Mouse (Mus musculus) Patski (cell line): ENCODE data around the gene C3ar1. TPM values are rescaled to one million over a fixed set of nuclear protein-coding genes. Genes with fewer than 3 reads are reported as not detected.

ENCODE experiments used
- ATAC-seq: fragments of 100-300 bp; one replicate; pipeline ENCODE4 v1.8.0; 2021
- CTCF ChIA-PET: fragments of 350-600 bp; sonication (Branson Sonifier 250); formaldehyde crosslinking; loops from one replicate; lab custom pipeline; 2022; ENCODE audit warnings: inconsistent platforms; lab: Charles Lee
- POLR2A ChIA-PET: fragments of 350-600 bp; sonication (Branson Sonifier 250); formaldehyde crosslinking; loops from one replicate; lab custom pipeline; 2022; ENCODE audit warnings: antibody characterized with exemption, inconsistent platforms; lab: Charles Lee
- DNase-seq: peaks from one replicate; pipeline ENCODE4 v3.0.0-alpha.2; 2011; ENCODE audit warnings: low read depth, low spot score
- H3K27me3 ChIP-seq: fragments of 371-371 bp; one replicate; pipeline ENCODE4 v1.5.1; 2021
- CTCF ChIP-seq: fragments of 100-300 bp; IDR thresholded peaks from one replicate; pipeline ENCODE4 v1.5.1; 2021
- in situ Hi-C: fragments of 300-500 bp; cut with MboI; formaldehyde crosslinking; loops from 3 replicates; pipeline ENCODE4 v1.11.1; 2018; ENCODE audit warnings: low pct_unique_long_range_greater_than_20kb, mixed read lengths
- polyA plus RNA-seq: library from polyadenylated mRNA; unstranded; gene quantifications from one replicate; pipeline ENCODE4 v1.2.3, GENCODE M21; 2021

C3ar1 gene
- polyA plus RNA-seq, 1 experiment from 2014 or later: not detected

DNA sequence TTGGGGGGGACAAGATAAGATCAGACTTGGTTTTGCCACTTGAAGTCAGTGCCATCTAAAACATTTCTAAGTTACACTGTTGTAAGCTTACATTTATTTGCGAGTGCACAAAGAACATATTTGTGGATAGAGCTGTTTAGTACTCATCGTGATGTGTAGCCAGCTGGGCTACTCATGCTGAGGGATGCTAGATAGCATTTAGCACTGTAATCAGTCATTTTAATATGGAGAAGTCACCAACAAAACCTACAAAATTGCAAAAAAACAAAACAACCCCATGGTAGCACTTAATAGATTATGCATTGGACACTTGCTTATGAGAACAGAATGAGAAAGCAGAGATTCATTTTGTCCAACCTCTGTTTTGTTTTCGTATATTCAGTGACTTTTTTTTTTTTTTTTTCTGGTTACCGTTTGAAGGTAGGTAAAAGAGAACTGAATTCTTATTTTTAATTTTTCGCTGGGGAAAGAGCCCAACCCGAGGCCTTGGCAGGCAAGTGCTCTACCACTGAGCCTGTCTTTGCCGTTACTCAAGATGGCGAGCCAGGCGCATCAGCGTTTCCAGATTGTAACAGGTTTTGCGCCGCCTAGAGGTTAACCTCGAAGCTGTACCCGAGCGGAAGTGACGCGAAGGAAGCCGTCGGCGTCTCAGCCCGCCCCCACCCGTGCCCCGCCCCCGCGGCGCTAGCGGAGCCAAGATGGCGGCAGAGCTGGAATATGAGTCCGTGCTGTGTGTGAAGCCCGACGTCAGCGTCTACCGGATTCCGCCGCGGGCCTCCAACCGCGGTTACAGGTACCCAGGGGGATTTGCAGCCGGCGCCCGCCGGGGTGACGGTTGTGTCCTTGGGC lies 18.1 kb upstream of the C3ar1 start, which contains the start of gene Necap1:
Necap1 (plus strand) TSS at position 604 of the 849 bp plus-strand sequence.
- ChIA-PET CTCF (interaction anchor here (0.8 to 1.1 kb wide), 5 partner anchors 10 to 46 kb away, joined by 3 to 4 read pairs (median 3); no protein-coding TSS in a partner anchor), POLR2A (interaction anchor here (0.7 kb wide), 1 partner anchor 1885 kb away, joined by 3 read pairs; no protein-coding TSS in a partner anchor)
- ATAC-seq (peak; percentile 63), DNase-seq (peak; percentile 77)
- no peaks in the 10 kb centered on the region for H3K27me3 ChIP-seq
- in situ Hi-C loops: loop anchor here (5.0 kb wide), 1 partner anchor 52 kb away; no protein-coding TSS in a partner anchor
- peak; percentile 95 for TF ChIP-seq CTCF

DNA sequence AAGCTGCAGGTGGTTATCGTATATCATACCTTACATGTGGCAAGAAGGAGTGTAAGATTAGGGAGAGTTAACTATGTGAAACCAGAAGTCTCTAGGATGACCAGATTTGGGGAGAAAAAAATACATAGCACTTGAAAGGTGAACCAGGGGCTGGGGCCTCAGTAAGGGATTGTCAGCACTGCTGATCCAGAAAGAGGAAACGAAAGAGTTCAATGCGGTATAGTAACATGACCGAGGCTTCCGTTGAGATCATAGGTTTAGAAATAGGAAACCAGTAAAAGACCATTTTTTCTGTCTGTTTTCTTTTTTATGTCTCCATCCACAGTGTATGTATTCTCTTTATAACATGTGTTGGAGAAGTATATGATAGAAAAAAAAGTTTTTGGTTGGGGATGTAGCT lies 16.8 kb upstream of the C3ar1 start:
- no peak for TF ChIP-seq CTCF
- no peak for ATAC-seq
- CTCF ChIA-PET: no interaction called here
- H3K27me3 ChIP-seq: no peaks in the 10 kb centered on the region
- DNase-seq: no peak
- in situ Hi-C loops: loop anchor here (5.0 kb wide), 1 partner anchor 50 kb away; no protein-coding TSS in a partner anchor
- POLR2A ChIA-PET: no interaction called here

DNA sequence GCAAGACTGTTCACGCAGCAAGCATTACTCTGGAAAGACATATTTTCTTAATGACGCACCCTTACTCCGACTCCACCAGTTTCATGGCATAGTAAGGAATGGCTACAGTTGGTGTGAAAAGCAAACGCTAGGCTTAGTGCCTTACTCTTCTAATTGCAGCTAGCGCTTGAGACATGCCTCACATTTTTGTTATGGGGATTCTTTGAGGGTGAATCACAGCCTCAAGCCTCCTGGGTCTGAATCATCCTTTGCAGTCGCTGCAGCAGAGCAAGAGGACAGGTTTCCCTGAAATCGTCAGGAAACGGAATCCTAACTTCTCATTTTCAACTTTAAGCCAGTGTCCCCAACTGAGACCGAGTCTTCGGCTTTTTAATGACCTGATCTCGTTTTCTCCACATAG lies 13.9 kb upstream of the C3ar1 start:
- CTCF ChIA-PET: interaction anchor here (1.2 to 3.4 kb wide), 4 partner anchors 36 to 200 kb away, joined by 4 to 20 read pairs (median 6); no protein-coding TSS in a partner anchor
- POLR2A ChIA-PET: no interaction called here
- in situ Hi-C loops: loop anchor here (5.0 kb wide), 1 partner anchor 48 kb away; no protein-coding TSS in a partner anchor
- TF ChIP-seq CTCF: peak; percentile 7
- DNase-seq: peak; percentile 83
- H3K27me3 ChIP-seq: no peaks in the 10 kb centered on the region
- peak; percentile 98 for ATAC-seq

DNA sequence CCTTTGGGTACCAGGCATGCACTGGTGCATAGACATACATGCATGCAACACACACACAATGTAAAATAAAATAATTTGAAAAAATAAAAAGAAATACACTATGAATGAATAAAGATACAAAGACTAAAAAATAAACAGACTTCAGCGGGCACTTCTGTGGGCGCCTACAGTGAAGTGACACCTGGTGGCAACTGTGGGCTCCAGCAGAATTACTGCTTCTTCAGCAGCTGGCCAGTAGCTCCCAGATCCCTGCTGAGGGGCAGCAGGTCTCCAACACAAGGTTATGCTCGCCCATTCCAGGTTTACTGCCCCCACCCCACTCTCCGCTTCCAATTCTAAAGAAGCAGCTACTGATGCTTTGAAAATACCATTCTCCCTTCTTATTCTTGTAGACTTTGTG lies 12.0 kb upstream of the C3ar1 start:
- ChIA-PET CTCF (interaction anchor here (3.4 kb wide), 1 partner anchor 34 kb away, joined by 20 read pairs; no protein-coding TSS in a partner anchor), POLR2A (no interaction called here)
- TF ChIP-seq CTCF: peak; percentile 63
- ATAC-seq (no peak), DNase-seq (no peak)
- H3K27me3 ChIP-seq: no peaks in the 10 kb centered on the region
- in situ Hi-C loops: no loop called here

DNA sequence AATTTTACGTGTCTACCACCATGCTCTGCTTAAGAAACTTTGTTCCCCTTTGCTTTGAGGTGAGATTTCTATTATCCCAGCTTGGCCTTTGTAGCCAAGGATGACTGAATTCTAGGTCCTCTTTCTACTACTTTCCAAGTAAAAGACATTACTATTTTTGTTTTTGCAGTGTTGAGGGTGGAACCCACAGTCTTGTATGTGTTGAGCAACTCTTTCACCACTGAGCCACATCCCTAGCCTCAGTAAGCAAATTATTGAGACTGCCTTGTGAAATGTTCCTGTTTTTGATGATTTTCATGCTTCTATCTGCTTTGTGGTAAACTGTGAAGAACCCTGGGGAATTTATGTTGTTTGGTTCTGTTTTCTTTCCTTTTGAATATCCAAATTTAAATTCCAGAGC lies 6.9 kb upstream of the C3ar1 start:
- H3K27me3 ChIP-seq: no peaks in the 10 kb centered on the region
- in situ Hi-C loops: no loop called here
- ATAC-seq (no peak), DNase-seq (no peak)
- no peak for TF ChIP-seq CTCF
- ChIA-PET CTCF (no interaction called here), POLR2A (no interaction called here)

DNA sequence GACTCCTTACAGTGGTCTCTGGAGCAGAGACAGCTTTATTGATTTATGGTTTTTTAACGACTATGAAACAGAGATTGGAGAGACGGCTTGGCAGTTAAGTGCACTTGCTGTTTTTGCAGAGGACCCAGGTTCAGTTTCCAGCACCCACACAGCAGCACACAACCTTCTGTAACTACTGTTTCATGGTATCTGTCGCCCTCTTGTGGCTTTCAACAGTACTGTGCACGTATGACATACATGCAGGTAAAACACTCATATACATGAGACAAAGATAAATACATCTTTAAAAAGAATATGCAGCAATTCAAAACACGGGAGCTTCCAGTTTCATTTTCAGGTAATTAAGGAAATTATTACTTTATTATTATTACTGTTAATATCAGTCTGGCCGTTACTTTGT lies 6.5 kb upstream of the C3ar1 start:
- in situ Hi-C loops: no loop called here
- DNase-seq (no peak), ATAC-seq (no peak)
- TF ChIP-seq CTCF: peak; percentile 42
- ChIA-PET CTCF (interaction anchor here (0.8 kb wide), 1 partner anchor 12 kb away, joined by 3 read pairs; the partner anchor contains the start of gene Necap1), POLR2A (no interaction called here)
- H3K27me3 ChIP-seq: no peaks in the 10 kb centered on the region

DNA sequence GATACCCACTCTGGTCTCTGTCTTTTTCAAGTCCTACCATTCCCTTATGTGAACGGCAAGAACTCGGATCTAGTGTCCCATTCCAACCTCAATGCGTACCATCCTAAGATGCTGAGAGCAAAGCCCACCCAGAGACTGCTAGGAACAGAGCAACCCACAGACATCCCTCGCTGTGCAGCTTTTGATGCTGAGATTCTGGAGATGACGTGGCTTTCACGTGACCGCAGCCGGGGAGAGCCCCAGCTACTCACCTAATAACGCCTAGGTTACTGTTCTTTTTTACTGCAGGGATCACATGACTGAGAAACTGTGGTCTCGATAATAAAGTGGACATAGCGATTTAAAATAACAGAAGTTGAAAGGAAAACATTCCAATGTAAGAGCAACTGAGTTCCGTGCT lies 1.4 kb downstream of the C3ar1 start:
- DNase-seq (no peak), ATAC-seq (no peak)
- CTCF ChIA-PET: no interaction called here
- in situ Hi-C loops: no loop called here
- POLR2A ChIA-PET: no interaction called here
- no peaks in the 10 kb centered on the region for H3K27me3 ChIP-seq
- TF ChIP-seq CTCF: no peak

DNA sequence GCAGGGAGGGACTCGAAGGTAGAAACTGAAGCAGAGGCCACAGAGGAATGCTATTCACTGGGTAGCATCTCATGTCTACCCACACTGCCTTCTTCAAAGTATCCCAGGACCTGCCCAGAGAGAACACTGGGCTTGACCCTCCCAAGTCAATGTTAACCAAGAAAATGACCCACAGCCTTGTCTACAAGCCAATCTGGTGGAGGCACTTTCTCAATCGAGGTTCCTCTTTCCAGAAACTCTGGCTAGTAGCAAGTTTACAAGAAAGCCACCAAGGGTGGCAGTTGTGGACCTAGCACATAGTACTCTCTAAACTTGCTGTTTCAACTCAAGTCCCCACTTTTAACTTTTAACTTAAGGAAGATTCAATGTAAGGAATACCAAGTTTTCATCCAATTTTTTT lies 3.3 kb downstream of the C3ar1 start:
- in situ Hi-C loops: no loop called here
- ATAC-seq (no peak), DNase-seq (no peak)
- ChIA-PET POLR2A (no interaction called here), CTCF (no interaction called here)
- no peak for TF ChIP-seq CTCF
- no peaks in the 10 kb centered on the region for H3K27me3 ChIP-seq

DNA sequence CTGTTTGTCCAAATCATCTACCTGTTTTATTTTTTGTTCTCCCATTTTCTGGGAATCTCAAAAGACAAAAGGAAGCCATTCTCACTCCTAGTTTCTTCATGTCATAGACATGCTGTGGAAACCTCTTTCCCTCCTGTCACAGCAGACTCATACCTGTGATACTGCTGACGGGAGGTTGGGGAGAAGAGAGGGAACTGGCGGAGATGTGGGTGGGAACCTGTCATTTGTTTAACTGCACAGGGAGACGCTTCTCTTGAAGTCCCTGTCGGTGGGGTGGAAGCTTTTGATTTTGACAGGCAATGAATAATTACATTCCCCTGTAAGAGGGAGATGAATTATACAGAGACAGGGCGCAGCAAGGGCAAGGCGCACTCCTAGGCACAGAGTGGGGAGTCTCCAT lies 12.2 kb downstream of the C3ar1 start:
- ATAC-seq: no peak
- TF ChIP-seq CTCF: no peak
- no peak for DNase-seq
- no peaks in the 10 kb centered on the region for H3K27me3 ChIP-seq
- CTCF ChIA-PET: interaction anchor here (1.1 to 1.4 kb wide), 2 partner anchors 9 to 15 kb away, joined by 4 to 6 read pairs; no protein-coding TSS in a partner anchor
- in situ Hi-C loops: no loop called here
- POLR2A ChIA-PET: no interaction called here

DNA sequence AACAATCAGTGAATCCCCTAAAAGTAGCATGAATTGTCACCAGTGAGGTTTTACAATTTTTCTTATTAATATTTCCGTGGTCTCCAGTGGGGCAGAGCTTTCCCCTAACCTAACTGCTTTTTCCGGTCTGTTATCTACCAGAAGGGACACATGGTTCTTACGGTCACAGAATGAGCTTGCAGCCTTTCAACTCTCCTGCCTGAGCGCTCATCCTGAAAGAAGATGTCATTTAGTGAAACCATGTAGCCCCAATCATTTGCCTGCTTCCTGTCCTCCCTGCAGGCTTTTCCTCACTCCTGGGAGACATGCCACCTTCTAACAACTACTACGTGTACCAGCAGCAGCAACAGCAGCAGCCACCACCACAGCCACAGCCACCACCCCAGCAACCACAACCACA lies 18.4 kb downstream of the C3ar1 start:
- no peak for DNase-seq
- ATAC-seq: no peak
- ChIA-PET POLR2A (no interaction called here), CTCF (no interaction called here)
- in situ Hi-C loops: no loop called here
- TF ChIP-seq CTCF: no peak
- no peaks in the 10 kb centered on the region for H3K27me3 ChIP-seq

DNA sequence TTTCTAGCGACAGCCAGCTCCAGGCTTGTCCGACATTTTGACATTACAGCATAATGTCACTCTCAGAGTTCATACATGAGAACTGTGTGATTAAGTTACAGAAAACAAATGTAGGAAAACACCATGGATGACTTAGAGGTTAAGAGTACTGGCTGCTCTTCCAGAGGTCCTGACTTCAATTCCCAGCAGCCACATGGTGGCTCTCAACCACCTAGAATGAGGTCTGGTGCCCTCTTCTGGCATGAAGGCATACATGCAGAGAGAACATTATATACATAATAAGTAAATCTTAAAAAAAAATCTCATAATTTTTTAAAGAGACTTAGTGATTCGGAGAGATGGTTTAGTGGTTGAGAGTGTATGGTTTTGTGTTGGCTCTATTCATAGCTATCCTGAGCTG lies 19.0 kb downstream of the C3ar1 start:
- no peak for ATAC-seq
- no peak for TF ChIP-seq CTCF
- DNase-seq: no peak
- H3K27me3 ChIP-seq: no peaks in the 10 kb centered on the region
- ChIA-PET POLR2A (no interaction called here), CTCF (no interaction called here)
- in situ Hi-C loops: no loop called here
